Mouse (Mus musculus): ENCODE measurements around the gene Stam.
"Not testable (repeated sequence)": the region's sequence is repeated elsewhere in the genome, so short reads cannot be mapped to it uniquely, and the experiment has no call there.

The Stam gene

DNA sequence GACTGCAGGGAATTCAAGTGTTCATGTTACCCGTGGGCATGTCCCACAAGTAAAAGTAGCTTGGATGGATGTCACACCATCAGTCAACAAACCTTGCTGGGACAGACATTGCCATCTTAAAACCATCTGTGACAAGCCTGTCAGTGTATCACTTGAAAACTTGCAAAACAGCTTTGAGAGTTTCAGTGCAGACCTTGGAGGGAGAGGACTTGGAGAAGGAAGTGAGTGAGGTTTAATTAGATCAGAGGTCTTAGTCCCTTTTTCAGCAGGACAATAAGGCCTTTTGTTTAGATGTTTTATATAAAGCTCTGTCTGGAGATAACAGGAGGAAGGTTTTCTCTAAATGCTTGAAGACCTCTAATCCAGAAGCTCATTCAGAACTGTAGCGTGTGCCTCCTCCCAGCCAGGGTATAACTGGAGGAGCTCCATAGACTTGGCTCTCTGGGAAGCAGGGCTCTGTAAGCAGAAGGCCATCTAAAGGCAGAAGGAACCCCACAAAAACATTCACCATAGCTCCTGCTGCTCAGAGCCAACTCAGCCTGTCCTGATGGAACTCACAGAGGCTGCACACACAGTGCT is 124.5 kb downstream of the Stam start:
- DNase-seq, result not testable (repeated sequence)
